Mouse (Mus musculus) heart, postnatal 0 days (tissue): ENCODE measurements around the gene Sirpa.

Experiments used
- CTCF ChIP-seq: IDR thresholded peaks from 2 replicates; pipeline ENCODE4 v1.5.1; 2016; ENCODE audit warnings: antibody characterized with exemption, control low read depth, low read depth
- EP300 ChIP-seq: IDR thresholded peaks from 2 replicates; pipeline ENCODE4 v1.6.1; 2016; ENCODE audit warnings: antibody characterized with exemption, low read depth

DNA sequence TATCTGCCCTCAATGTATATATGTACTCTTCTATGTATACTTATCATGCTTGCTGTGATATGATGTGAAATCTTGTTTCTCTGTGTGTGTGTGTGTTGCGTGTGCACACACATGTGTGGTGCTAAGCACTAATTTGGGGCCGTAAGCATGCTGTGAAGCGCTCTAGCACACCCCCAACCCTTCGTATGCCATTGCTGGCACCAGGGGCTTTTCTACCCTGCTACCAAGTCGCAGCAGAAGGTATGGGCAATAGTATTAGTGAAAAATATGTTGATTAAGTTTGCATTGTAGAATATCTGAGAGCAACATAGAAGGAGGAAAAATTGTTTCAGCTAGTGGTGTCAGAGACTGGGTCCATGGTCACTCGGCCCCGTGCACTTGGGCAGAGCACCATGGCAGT, 10.2 kb downstream of the Sirpa start:
- TF ChIP-seq CTCF (no peak), EP300 (no peak)
